Mouse (Mus musculus): Measurements from ENCODE around the gene Gkn3.

- TF ChIP-seq CEBPB (IDR thresholded peaks at IDR 0.05; ENCODE audit: insufficient read depth, poor library complexity, severe bottlenecking) (no peak), POLR2A (IDR thresholded peaks at IDR 0.05; ENCODE audit: insufficient read length, low read depth) (no peak)
These were observed 52.8 kb downstream of the Gkn3 start for GRCm38 (mm10) chr6:87335935-87336295.
